Mouse (Mus musculus) mouse trophoblast stem cell (cell line): ENCODE results near the gene Adgrv1.
"Not testable (repeated sequence)": the region's sequence is repeated elsewhere in the genome, so short reads cannot be mapped to it uniquely, and the experiment has no call there.

Experiments used
- in situ Hi-C, 2 experiments: fragments of 300-500 bp; cut with MseI, MboI; formaldehyde crosslinking; loops; 2 replicates in 1 of 2; 3 replicates in 1 of 2; pipeline ENCODE4 v1.15.1; 2025

Adgrv1 gene

GRCm38 (mm10) chr13:81632720-81633415 lies at the start of gene Adgrv1:
Adgrv1 (minus strand) TSS chr13:81633154.
- in situ Hi-C loops, result no loop called here

- in situ Hi-C loops, result no loop called here
These were observed 42.4 kb upstream of the Adgrv1 start for GRCm38 (mm10) chr13:81675333-81675732.

- in situ Hi-C loops, result no loop called here
These were observed 34.8 kb upstream of the Adgrv1 start for GRCm38 (mm10) chr13:81667713-81668112.

GRCm38 (mm10) chr13:81664331-81664698 lies 31.4 kb upstream of the Adgrv1 start:
- in situ Hi-C loops, result no loop called here

GRCm38 (mm10) chr13:81663566-81664330 lies 30.8 kb upstream of the Adgrv1 start:
- in situ Hi-C loops, result no loop called here

GRCm38 (mm10) chr13:81658053-81658752 lies 25.2 kb upstream of the Adgrv1 start:
- in situ Hi-C loops, result no loop called here

- in situ Hi-C loops, result no loop called here
These were observed 24.5 kb upstream of the Adgrv1 start, which contains the start of gene Lysmd3 for GRCm38 (mm10) chr13:81657351-81658052. Lysmd3 (plus strand) TSS chr13:81657663.

- in situ Hi-C loops, result no loop called here
These were observed 24.0 kb upstream of the Adgrv1 start for GRCm38 (mm10) chr13:81657008-81657350.

- in situ Hi-C loops, result no loop called here
These were observed 23.3 kb upstream of the Adgrv1 start for GRCm38 (mm10) chr13:81656091-81656850.

GRCm38 (mm10) chr13:81650382-81650781 lies 17.4 kb upstream of the Adgrv1 start:
- in situ Hi-C loops, result not testable (repeated sequence)

GRCm38 (mm10) chr13:81646348-81646747 lies 13.4 kb upstream of the Adgrv1 start:
- in situ Hi-C loops, result no loop called here

GRCm38 (mm10) chr13:81644047-81644565 lies 11.2 kb upstream of the Adgrv1 start:
- in situ Hi-C loops, result loop anchor here (5.0 kb wide), 2 partner anchors 202 to 207 kb away; no protein-coding TSS in a partner anchor

GRCm38 (mm10) chr13:81642491-81643149 lies 9.7 kb upstream of the Adgrv1 start:
- in situ Hi-C loops, result loop anchor here (5.0 kb wide), 2 partner anchors 200 to 205 kb away; no protein-coding TSS in a partner anchor

- in situ Hi-C loops, result loop anchor here (5.0 kb wide), 2 partner anchors 199 to 204 kb away; no protein-coding TSS in a partner anchor
These were observed 8.5 kb upstream of the Adgrv1 start for GRCm38 (mm10) chr13:81641289-81642045.

GRCm38 (mm10) chr13:81640881-81641280 lies 7.9 kb upstream of the Adgrv1 start:
- in situ Hi-C loops, result loop anchor here (5.0 kb wide), 2 partner anchors 199 to 204 kb away; no protein-coding TSS in a partner anchor

GRCm38 (mm10) chr13:81639624-81640023 lies 6.7 kb upstream of the Adgrv1 start:
- in situ Hi-C loops, result loop anchor here (5.0 kb wide), 2 partner anchors 197 to 202 kb away; no protein-coding TSS in a partner anchor

GRCm38 (mm10) chr13:81630566-81630965 lies 2.4 kb downstream of the Adgrv1 start:
- in situ Hi-C loops, result no loop called here

- in situ Hi-C loops, result no loop called here
These were observed 3.6 kb downstream of the Adgrv1 start for GRCm38 (mm10) chr13:81629395-81629794.

- in situ Hi-C loops, result no loop called here
These were observed 4.2 kb downstream of the Adgrv1 start for GRCm38 (mm10) chr13:81628631-81629190.
